Comparison of ENCODE assay signal across 8 mouse cellular contexts in genomic region chr9:50727925-50728651, GRCm38 (mm10). TPM values are rescaled to one million over a fixed set of nuclear protein-coding genes. Genes with fewer than 3 reads are reported as not detected.
DNase-seq lines count a peak whose midpoint lies in the region; ATAC-seq and TF ChIP-seq lines count a peak whose summit lies in the region.

No protein-coding gene starts in this region.

- H3K9ac ChIP-seq in embryonic facial prominence, embryonic 15.5 days: peak overlapping the region; percentile 53
- H3K9ac ChIP-seq in heart, embryonic 14.5 days (ENCODE audit: low read length): peak overlapping the region; percentile 81
- peak overlapping the region; percentile 44 for H3K9ac ChIP-seq in liver, embryonic 11.5 days (ENCODE audit: low read depth, low read length)

- no peaks in the 10 kb centered on the region for H3K36me3 ChIP-seq in embryonic facial prominence, embryonic 15.5 days
- no peaks in the 10 kb centered on the region for H3K36me3 ChIP-seq in heart, embryonic 14.5 days (ENCODE audit: control insufficient read depth, insufficient read depth, low read length)
- no peaks in the 10 kb centered on the region for H3K36me3 ChIP-seq in liver, embryonic 11.5 days (ENCODE audit: control insufficient read depth, insufficient read depth, low read length)
- no peaks in the 10 kb centered on the region for H3K36me3 ChIP-seq in testis, adult 2 months (ENCODE audit: control insufficient read depth, insufficient read depth, low read length)

- H3K4me2 ChIP-seq in embryonic facial prominence, embryonic 15.5 days (replicated peaks): peak overlapping the region; percentile 82
- H3K4me2 ChIP-seq in heart, embryonic 14.5 days (ENCODE audit: low read length): peak overlapping the region; percentile 91
- H3K4me2 ChIP-seq in liver, embryonic 11.5 days: peak overlapping the region; percentile 82

- peak overlapping the region; percentile 64 for H3K4me3 ChIP-seq in embryonic facial prominence, embryonic 15.5 days (replicated peaks)
- H3K4me3 ChIP-seq in heart, embryonic 14.5 days (ENCODE audit: control insufficient read depth in 1 of 2, insufficient read depth in 1 of 2, low read depth in 1 of 2, low read length in 2 of 2): peak overlapping the region; percentile 59 to 74
- H3K4me3 ChIP-seq in liver, embryonic 11.5 days (ENCODE audit: low read depth, low read length): peak overlapping the region; percentile 56
- peak overlapping the region; percentile 77 for H3K4me3 ChIP-seq in testis, adult 2 months (ENCODE audit: control insufficient read depth, low read depth, low read length)

- peak; percentile 25 for DNase-seq in CD4-positive helper T cell, adult 2 months (ENCODE audit: low read depth, low spot score)
- peak; percentile 74 to 83 for DNase-seq in adrenal gland, postnatal 36 days
- DNase-seq in kidney, postnatal 14 days: peak; percentile 81
- no peak for DNase-seq in liver, embryonic 11.5 days (ENCODE audit: low spot score)
- DNase-seq in natural killer cell, adult 2 months (ENCODE audit: low spot score in 2 of 2): peak; percentile 14 to 39

- H3K27me3 ChIP-seq in embryonic facial prominence, embryonic 15.5 days: no peaks in the 10 kb centered on the region
- H3K27me3 ChIP-seq in heart, embryonic 14.5 days (ENCODE audit: control insufficient read depth, insufficient read depth, low read length): no peaks in the 10 kb centered on the region
- H3K27me3 ChIP-seq in liver, embryonic 11.5 days (replicated peaks; ENCODE audit: control insufficient read depth, insufficient read depth, low read length): peaks cover 15% of the 10 kb centered on the region
- no peaks in the 10 kb centered on the region for H3K27me3 ChIP-seq in testis, adult 2 months (ENCODE audit: control insufficient read depth, insufficient read depth, low read length)

- 0% methylated on average over 45 of the region's 45 CpGs for WGBS in embryonic facial prominence, embryonic 15.5 days
- WGBS in heart, embryonic 14.5 days: under 1% methylated on average over 43 of the region's 45 CpGs
- WGBS in liver, embryonic 11.5 days: under 1% methylated on average over 45 of the region's 45 CpGs

- H3K4me1 ChIP-seq in embryonic facial prominence, embryonic 15.5 days: peaks cover 46% of the 10 kb centered on the region
- H3K4me1 ChIP-seq in heart, embryonic 14.5 days (ENCODE audit: control insufficient read depth in 2 of 2, insufficient read depth in 2 of 2, low read length in 2 of 2): peaks cover 23 to 43% of the 10 kb centered on the region in 2 experiments
- no peaks in the 10 kb centered on the region; the same call in 1 of the 2 replicates for H3K4me1 ChIP-seq in liver, embryonic 11.5 days (replicated peaks; ENCODE audit: control insufficient read depth, insufficient read depth, low read length)
- H3K4me1 ChIP-seq in testis, adult 2 months (ENCODE audit: control insufficient read depth, insufficient read depth, low read length): peaks cover 13% of the 10 kb centered on the region

- no peak for TF ChIP-seq CTCF in testis, adult 2 months (IDR thresholded peaks at IDR 0.05; ENCODE audit: control insufficient read depth, insufficient read depth, insufficient replicate concordance, low read depth, low read length)

- no peaks in the 10 kb centered on the region for H3K9me3 ChIP-seq in embryonic facial prominence, embryonic 15.5 days (replicated peaks)
- H3K9me3 ChIP-seq in heart, embryonic 14.5 days (ENCODE audit: control insufficient read depth, low read length): no peaks in the 10 kb centered on the region
- no peaks in the 10 kb centered on the region for H3K9me3 ChIP-seq in liver, embryonic 11.5 days (ENCODE audit: control insufficient read depth, low read length)

- H3K27ac ChIP-seq in embryonic facial prominence, embryonic 15.5 days (replicated peaks): peak overlapping the region; percentile 86
- peak overlapping the region; percentile 26 to 43 for H3K27ac ChIP-seq in heart, embryonic 14.5 days (replicated peaks in 1 of 2; ENCODE audit: control insufficient read depth in 1 of 2, insufficient read depth in 1 of 2, low read depth in 2 of 2, low read length in 2 of 2)
- no peak overlapping the region for H3K27ac ChIP-seq in liver, embryonic 11.5 days (ENCODE audit: low read depth, low read length)
- H3K27ac ChIP-seq in testis, adult 2 months (ENCODE audit: control insufficient read depth, insufficient read depth, low read depth, low read length): 0 out of 2 replicates have a peak overlapping the region, but pooled peaks have one; percentile 7

- ATAC-seq in embryonic facial prominence, embryonic 15.5 days (ENCODE audit: insufficient number of reproducible peaks, low FRiP score, low TSS enrichment, low read depth): peak; percentile 90
- ATAC-seq in heart, embryonic 14.5 days (ENCODE audit: insufficient number of reproducible peaks, insufficient read depth, low FRiP score, low read depth): peak; percentile 86
- peak; percentile 73 for ATAC-seq in liver, embryonic 11.5 days (replicated peaks; ENCODE audit: low FRiP score)

- no peak; the same call in 1 of the 2 replicates for TF ChIP-seq POLR2A in testis, adult 2 months (IDR thresholded peaks at IDR 0.05; ENCODE audit: control insufficient read depth, low read depth, low read length)

RNA-seq across cellular contexts. Expression of gene Dixdc1, which starts 11.2 kb away (rescaled TPM):
- 1 to 10 TPM; 5.6 to 6.2 TPM for total RNA-seq in adrenal gland, postnatal 36 days (2021)
- polyA plus RNA-seq in embryonic facial prominence, embryonic 15.5 days (2015; fragmentation: Nextera tagmentation; extraction: Ambion mirVana): 13.7 and 17.2 TPM in 2 replicates
- polyA plus RNA-seq in heart, embryonic 14.5 days (2014; fragmentation: Nextera tagmentation; extraction: Ambion mirVana): 11.9 and 12.5 TPM in 2 replicates
- polyA plus RNA-seq in liver, embryonic 11.5 days (2014; fragmentation: Nextera tagmentation; extraction: Ambion mirVana): 2.3 and 3.5 TPM in 2 replicates
- polyA plus RNA-seq in testis, adult 2 months (2012; rRNA removed): 14.1 and 15.0 TPM in 2 replicates

RNA-seq across cellular contexts. Expression of gene 2310030G06Rik, which starts 18.2 kb away (rescaled TPM):
- total RNA-seq in adrenal gland, postnatal 36 days (2021): 1 to 10 TPM; 3.5 to 4.6 TPM
- 9.5 TPM in 2 replicates for polyA plus RNA-seq in embryonic facial prominence, embryonic 15.5 days (2015; fragmentation: Nextera tagmentation; extraction: Ambion mirVana)
- 10.3 and 11.4 TPM in 2 replicates for polyA plus RNA-seq in heart, embryonic 14.5 days (2014; fragmentation: Nextera tagmentation; extraction: Ambion mirVana)
- 2.6 and 4.5 TPM in 2 replicates for polyA plus RNA-seq in liver, embryonic 11.5 days (2014; fragmentation: Nextera tagmentation; extraction: Ambion mirVana)
- polyA plus RNA-seq in testis, adult 2 months (2012; rRNA removed): 1.6 and 2.1 TPM in 2 replicates

RNA-seq across cellular contexts. Expression of gene Cryab, which starts 23.0 kb away (rescaled TPM):
- 10 to 100 TPM; 21.2 to 46.6 TPM for total RNA-seq in adrenal gland, postnatal 36 days (2021)
- 139 and 178 TPM in 2 replicates for polyA plus RNA-seq in embryonic facial prominence, embryonic 15.5 days (2015; fragmentation: Nextera tagmentation; extraction: Ambion mirVana)
- polyA plus RNA-seq in heart, embryonic 14.5 days (2014; fragmentation: Nextera tagmentation; extraction: Ambion mirVana): 1,286 and 1,345 TPM in 2 replicates
- 8.0 and 13.7 TPM in 2 replicates for polyA plus RNA-seq in liver, embryonic 11.5 days (2014; fragmentation: Nextera tagmentation; extraction: Ambion mirVana)
- 4.4 and 6.0 TPM in 2 replicates for polyA plus RNA-seq in testis, adult 2 months (2012; rRNA removed)

RNA-seq across cellular contexts. Expression of gene Hspb2, which starts 24.1 kb away (rescaled TPM):
- 1 to 10 TPM; 1.5 to 2.2 TPM for total RNA-seq in adrenal gland, postnatal 36 days (2021)
- 61.2 and 79.5 TPM in 2 replicates for polyA plus RNA-seq in embryonic facial prominence, embryonic 15.5 days (2015; fragmentation: Nextera tagmentation; extraction: Ambion mirVana)
- 312 and 322 TPM in 2 replicates for polyA plus RNA-seq in heart, embryonic 14.5 days (2014; fragmentation: Nextera tagmentation; extraction: Ambion mirVana)
- polyA plus RNA-seq in liver, embryonic 11.5 days (2014; fragmentation: Nextera tagmentation; extraction: Ambion mirVana): 1.3 and 2.3 TPM in 2 replicates
- polyA plus RNA-seq in testis, adult 2 months (2012; rRNA removed): 2.3 and 3.6 TPM in 2 replicates

RNA-seq across cellular contexts. Expression of gene Fdxacb1, which starts 39.9 kb away (rescaled TPM):
- total RNA-seq in adrenal gland, postnatal 36 days (2021): 1 to 10 TPM; 4.2 to 6.1 TPM
- 10.8 and 11.3 TPM in 2 replicates for polyA plus RNA-seq in embryonic facial prominence, embryonic 15.5 days (2015; fragmentation: Nextera tagmentation; extraction: Ambion mirVana)
- 9.0 and 9.1 TPM in 2 replicates for polyA plus RNA-seq in heart, embryonic 14.5 days (2014; fragmentation: Nextera tagmentation; extraction: Ambion mirVana)
- polyA plus RNA-seq in liver, embryonic 11.5 days (2014; fragmentation: Nextera tagmentation; extraction: Ambion mirVana): 15.7 and 16.0 TPM in 2 replicates
- polyA plus RNA-seq in testis, adult 2 months (2012; rRNA removed): 5.3 and 5.8 TPM in 2 replicates
